Mouse (Mus musculus) small intestine, adult 2 months (tissue): ENCODE measurements around the gene Map2.

ENCODE experiments used
- CTCF ChIP-seq: fragments of 200-500 bp; IDR thresholded peaks from 2 replicates; pipeline ENCODE4 v1.5.1; 2012; ENCODE audit warnings: low read depth, mild to moderate bottlenecking, control low read depth, inconsistent platforms, low read length, moderate library complexity, mixed read lengths; ENCODE audit not compliant: insufficient replicate concordance, insufficient read length; ENCODE audit errors: extremely low read depth
- POLR2A ChIP-seq: fragments of 200-500 bp; IDR thresholded peaks from 2 replicates; pipeline ENCODE4 v1.6.1; 2012; ENCODE audit warnings: low read depth, mild to moderate bottlenecking, control low read depth, inconsistent platforms, low read length, moderate library complexity

- no peak for TF ChIP-seq POLR2A
- TF ChIP-seq CTCF = no peak
Observed at GRCm38 (mm10) chr1:66279222-66280009, 104.3 kb downstream of the Map2 start.
